Mouse (Mus musculus) hindlimb bud, embryonic 11.5 days (tissue): ENCODE measurements around the gene Try5.
"Not testable (repeated sequence)": the region's sequence is repeated elsewhere in the genome, so short reads cannot be mapped to it uniquely, and the experiment has no call there.

Experiments
- DNase-seq: peaks from one replicate; pipeline ENCODE4 v3.0.0-alpha.2; 2012; ENCODE audit warnings: low read depth, low spot score; ENCODE audit errors: extremely low spot score

Gene Try5

DNA sequence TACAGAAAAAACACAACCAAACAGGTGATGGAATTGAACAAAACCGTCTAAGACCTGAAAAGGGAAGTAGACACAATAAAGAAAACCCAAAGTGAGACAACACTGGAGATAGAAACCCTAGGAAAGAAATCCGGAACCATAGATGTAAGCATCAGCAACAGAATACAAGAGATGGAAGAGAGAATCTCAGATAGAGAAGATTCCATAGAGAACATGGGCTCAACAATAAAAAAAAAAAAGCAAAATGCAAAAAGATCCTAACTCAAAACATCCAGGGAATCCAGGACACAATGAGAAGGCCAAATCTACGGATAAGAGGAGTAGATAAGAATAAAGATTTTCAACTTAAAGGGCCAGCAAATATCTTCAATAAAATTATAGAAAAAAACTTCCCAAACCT, at the start of gene Try5:
TSS of gene Try5 (minus strand) at position 101 of the 400 bp plus-strand sequence.
- not testable (repeated sequence) for DNase-seq

DNA sequence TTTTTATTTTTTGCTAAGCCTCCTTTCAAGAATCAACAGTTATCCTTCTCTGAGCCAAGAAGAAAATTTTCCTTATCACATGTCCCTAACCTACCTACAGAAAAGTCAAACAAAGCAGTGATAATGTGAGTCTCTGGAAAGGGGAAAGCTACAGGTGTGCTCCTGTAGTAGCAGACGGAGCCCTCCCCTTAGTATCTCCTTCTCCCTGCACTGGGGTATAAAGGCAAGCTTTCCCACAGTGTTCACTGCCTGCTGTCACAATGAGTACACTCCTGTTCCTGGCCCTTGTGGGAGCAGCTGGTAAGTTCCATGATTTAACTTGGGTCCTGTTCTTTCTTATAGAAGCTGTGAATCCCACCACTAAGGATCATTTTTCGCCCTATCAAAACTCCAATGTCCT, 37.3 kb upstream of the Try5 start, which contains the start of gene Try10:
TSS of gene Try10 (plus strand) at position 174 of the 400 bp plus-strand sequence.
- DNase-seq: no peak

DNA sequence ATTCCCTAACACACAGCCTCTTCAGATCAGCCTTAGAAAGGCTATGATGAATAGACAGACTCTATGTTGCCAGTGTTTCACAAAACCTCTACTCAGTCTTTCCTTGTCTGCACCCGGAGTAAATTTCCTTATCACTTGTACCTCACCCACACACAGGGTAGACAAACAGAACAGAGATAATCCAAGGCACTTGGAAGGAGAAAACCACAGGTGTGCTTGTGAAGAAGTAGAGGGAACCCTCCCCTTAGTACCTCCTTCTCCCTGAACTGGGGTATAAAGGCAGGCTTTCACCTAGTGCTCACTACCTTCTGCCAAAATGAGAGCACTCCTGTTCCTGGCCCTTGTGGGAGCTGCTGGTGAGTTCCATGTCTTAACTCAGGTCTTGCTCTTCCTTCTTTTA, 14.7 kb downstream of the Try5 start, which contains the start of gene Try4:
TSS of gene Try4 (plus strand) at position 301 of the 400 bp plus-strand sequence.
- DNase-seq: no peak

DNA sequence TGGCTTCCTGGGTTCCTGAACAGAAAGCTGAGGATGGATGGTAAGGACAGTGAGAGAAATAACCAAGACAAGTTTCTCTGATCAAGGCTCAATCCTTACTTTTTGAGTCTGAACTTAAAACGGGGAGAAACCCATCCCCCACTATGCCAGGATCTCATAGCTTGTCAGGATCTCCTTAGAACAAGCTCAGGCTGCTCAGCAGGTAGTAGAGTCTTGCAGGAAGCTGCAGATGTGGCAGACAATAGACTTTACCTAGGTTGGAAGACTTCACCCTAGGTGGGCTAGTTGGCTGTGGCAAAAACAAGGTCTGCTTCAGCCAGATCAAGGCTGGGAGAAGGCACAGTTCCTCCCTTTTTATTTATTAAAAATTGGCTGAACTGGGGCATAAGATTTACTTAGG, 18.4 kb downstream of the Try5 start:
- no peak for DNase-seq

DNA sequence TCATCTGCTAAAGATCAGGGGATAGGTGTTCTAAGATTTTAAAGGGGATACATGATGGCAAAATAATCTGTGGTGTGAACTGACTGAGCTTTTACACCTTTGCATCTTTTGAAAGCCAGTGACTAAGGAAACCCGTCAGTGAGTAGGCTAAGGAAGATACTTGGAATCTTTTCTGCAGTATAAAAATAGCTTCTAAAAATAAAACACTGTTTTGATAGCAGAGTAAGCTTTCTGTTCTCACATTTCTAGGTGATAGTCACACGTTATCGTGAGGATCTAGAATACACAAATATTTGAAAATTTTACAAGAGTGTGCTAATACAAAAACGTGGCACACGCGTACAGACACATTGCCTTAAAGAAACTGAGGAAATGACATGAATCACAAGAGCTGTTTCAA, 50.5 kb downstream of the Try5 start:
- no peak for DNase-seq

DNA sequence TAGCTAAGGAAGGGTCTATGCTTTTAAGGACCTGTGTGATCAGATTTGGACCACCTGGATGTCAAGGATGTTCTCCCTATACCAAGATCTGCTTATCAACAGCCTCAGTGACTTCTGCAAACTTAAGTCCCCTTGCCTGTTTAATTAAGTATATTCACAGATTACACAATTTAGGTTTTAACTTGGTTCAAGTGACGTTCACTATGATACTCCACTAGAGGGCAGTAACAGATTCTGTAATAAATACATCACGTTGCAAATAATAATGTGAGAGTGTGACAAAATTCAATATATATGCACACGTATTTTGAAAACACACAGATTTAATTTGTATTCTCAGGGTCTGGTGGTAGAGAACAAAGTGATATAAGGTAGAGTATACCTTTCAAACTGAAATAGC, 53.8 kb downstream of the Try5 start:
- DNase-seq: no peak
